Mouse (Mus musculus): ENCODE measurements around the gene Bspry. TPM values are rescaled to one million over a fixed set of nuclear protein-coding genes. Genes with fewer than 3 reads are reported as not detected.
"Not testable (repeated sequence)": the region's sequence is repeated elsewhere in the genome, so short reads cannot be mapped to it uniquely, and the experiment has no call there.

The Bspry gene
- polyA plus RNA-seq, 1 experiment from 2014 or later, result 31.7 TPM

- Histone ChIP-seq H3K27me3 (replicated peaks) (no peaks in the 10 kb centered on the region), H3K9me3 (no peaks in the 10 kb centered on the region), H3K36me3 (no peaks in the 10 kb centered on the region), H3K9ac (no peak overlapping the region), H3K27ac (no peak overlapping the region), H3K4me3 (replicated peaks) (no peak overlapping the region), H3K4me2 (replicated peaks) (no peak overlapping the region), H3K4me1 (replicated peaks) (peaks cover 2% of the 10 kb centered on the region; the same call in 1 of the 2 replicates)
- WGBS, result 91% methylated on average over 8 of the region's 8 CpGs
- ATAC-seq, result no peak
Measured at GRCm38 (mm10) chr4:62460348-62460747, 19.5 kb upstream of the Bspry start.

- H3K9ac ChIP-seq, result no peak overlapping the region
- H3K36me3 ChIP-seq, result no peaks in the 10 kb centered on the region
- ATAC-seq, result no peak
- no peak overlapping the region for H3K4me3 ChIP-seq (replicated peaks)
- H3K4me2 ChIP-seq (replicated peaks), result no peak overlapping the region
- WGBS, result 89% methylated on average over 2 of the region's 2 CpGs
- H3K27me3 ChIP-seq (replicated peaks), result no peaks in the 10 kb centered on the region
- no peaks in the 10 kb centered on the region for H3K9me3 ChIP-seq
- peaks cover 2% of the 10 kb centered on the region; the same call in 1 of the 2 replicates for H3K4me1 ChIP-seq (replicated peaks)
- H3K27ac ChIP-seq, result no peak overlapping the region
Measured at GRCm38 (mm10) chr4:62463124-62463523, 16.7 kb upstream of the Bspry start.

- no peaks in the 10 kb centered on the region for H3K36me3 ChIP-seq
- H3K4me3 ChIP-seq (replicated peaks), result no peak overlapping the region
- no peak overlapping the region for H3K4me2 ChIP-seq (replicated peaks)
- no peaks in the 10 kb centered on the region for H3K4me1 ChIP-seq (replicated peaks)
- H3K9me3 ChIP-seq, result no peaks in the 10 kb centered on the region
- no peak overlapping the region for H3K27ac ChIP-seq
- no peaks in the 10 kb centered on the region for H3K27me3 ChIP-seq (replicated peaks)
- H3K9ac ChIP-seq, result no peak overlapping the region
- 92% methylated on average over 1 of the region's 1 CpGs for WGBS
- ATAC-seq, result no peak
Measured at GRCm38 (mm10) chr4:62468158-62468557, 11.7 kb upstream of the Bspry start.

- Histone ChIP-seq H3K4me1 (replicated peaks) (no peaks in the 10 kb centered on the region), H3K9me3 (no peaks in the 10 kb centered on the region), H3K27ac (no peak within 1 kb of the TSS), H3K4me3 (replicated peaks) (peak within 1 kb of the TSS; percentile 72), H3K4me2 (replicated peaks) (peak within 1 kb of the TSS; percentile 88), H3K9ac (peak within 1 kb of the TSS; percentile 58), H3K27me3 (replicated peaks) (no peaks in the 10 kb centered on the region), H3K36me3 (no peaks in the 10 kb centered on the region)
- ATAC-seq, result peak; percentile 94
- under 1% methylated on average over 30 of the region's 30 CpGs for WGBS
Measured at GRCm38 (mm10) chr4:62470598-62471051, 9.2 kb upstream of the Bspry start, which contains the start of gene Wdr31. TSS of gene Wdr31 (minus strand) at chr4:62470896.

GRCm38 (mm10) chr4:62472071-62472470, 7.8 kb upstream of the Bspry start:
- Histone ChIP-seq H3K4me1 (replicated peaks) (no peaks in the 10 kb centered on the region), H3K4me3 (replicated peaks) (no peak overlapping the region), H3K36me3 (no peaks in the 10 kb centered on the region), H3K27me3 (replicated peaks) (no peaks in the 10 kb centered on the region), H3K4me2 (replicated peaks) (no peak overlapping the region), H3K9me3 (no peaks in the 10 kb centered on the region), H3K9ac (no peak overlapping the region), H3K27ac (no peak overlapping the region)
- 91% methylated on average over 2 of the region's 2 CpGs for WGBS
- ATAC-seq, result no peak

GRCm38 (mm10) chr4:62475131-62475530, 4.7 kb upstream of the Bspry start:
- Histone ChIP-seq H3K9ac (no peak overlapping the region), H3K27ac (peak overlapping the region; percentile 40; the same call in 1 of the 2 replicates), H3K36me3 (no peaks in the 10 kb centered on the region), H3K4me2 (replicated peaks) (no peak overlapping the region), H3K27me3 (replicated peaks) (no peaks in the 10 kb centered on the region), H3K4me3 (replicated peaks) (no peak overlapping the region), H3K9me3 (no peaks in the 10 kb centered on the region), H3K4me1 (replicated peaks) (0 out of 2 replicates have a peak, but pooled peaks cover 2% of the 10 kb centered on the region)
- no peak for ATAC-seq
- WGBS, result 68% methylated on average over 2 of the region's 2 CpGs

GRCm38 (mm10) chr4:62475793-62476192, 4.1 kb upstream of the Bspry start:
- ATAC-seq, result peak; percentile 32; the same call in 1 of the 2 replicates

GRCm38 (mm10) chr4:62477542-62478244, 2.2 kb upstream of the Bspry start:
- no peak for ATAC-seq
- no peak overlapping the region for H3K4me2 ChIP-seq (replicated peaks)
- 59% methylated on average over 6 of the region's 6 CpGs for WGBS
- H3K4me1 ChIP-seq (replicated peaks), result 0 out of 2 replicates have a peak, but pooled peaks cover 5% of the 10 kb centered on the region
- H3K4me3 ChIP-seq (replicated peaks), result no peak overlapping the region
- no peak overlapping the region for H3K9ac ChIP-seq
- peak overlapping the region; percentile 57; the same call in 1 of the 2 replicates for H3K27ac ChIP-seq
- H3K36me3 ChIP-seq, result no peaks in the 10 kb centered on the region
- no peaks in the 10 kb centered on the region for H3K27me3 ChIP-seq (replicated peaks)
- H3K9me3 ChIP-seq, result no peaks in the 10 kb centered on the region

More at GRCm38 (mm10) chr4:62475793-62476192, 4.1 kb upstream of the Bspry start:
- H3K36me3 ChIP-seq, result no peaks in the 10 kb centered on the region
- H3K4me1 ChIP-seq (replicated peaks), result 0 out of 2 replicates have a peak, but pooled peaks cover 5% of the 10 kb centered on the region
- H3K9ac ChIP-seq, result no peak overlapping the region
- H3K4me2 ChIP-seq (replicated peaks), result no peak overlapping the region
- no peak overlapping the region for H3K4me3 ChIP-seq (replicated peaks)
- H3K27me3 ChIP-seq (replicated peaks), result no peaks in the 10 kb centered on the region
- peak overlapping the region; percentile 40; the same call in 1 of the 2 replicates for H3K27ac ChIP-seq
- WGBS, result 59% methylated on average over 6 of the region's 6 CpGs
- H3K9me3 ChIP-seq, result no peaks in the 10 kb centered on the region

- 13% methylated on average over 11 of the region's 11 CpGs for WGBS
- Histone ChIP-seq H3K4me2 (replicated peaks) (peak overlapping the region; percentile 81), H3K4me3 (replicated peaks) (peak overlapping the region; percentile 49), H3K9ac (peak overlapping the region; percentile 54; the same call in 1 of the 2 replicates)
- H3K36me3 ChIP-seq; H3K9me3 ChIP-seq; H3K27me3 ChIP-seq (replicated peaks); H3K4me1 ChIP-seq (replicated peaks); ATAC-seq; H3K27ac ChIP-seq: not testable (repeated sequence)
Measured at GRCm38 (mm10) chr4:62479593-62479936, 288 bp upstream of the Bspry start.

GRCm38 (mm10) chr4:62480709-62481605, 1.1 kb downstream of the Bspry start:
- Histone ChIP-seq H3K4me1 (replicated peaks) (0 out of 2 replicates have a peak, but pooled peaks cover 5% of the 10 kb centered on the region), H3K4me3 (replicated peaks) (peak overlapping the region; percentile 49), H3K36me3 (no peaks in the 10 kb centered on the region), H3K27me3 (replicated peaks) (no peaks in the 10 kb centered on the region), H3K9ac (no peak overlapping the region), H3K9me3 (no peaks in the 10 kb centered on the region), H3K4me2 (replicated peaks) (peak overlapping the region; percentile 81), H3K27ac (no peak overlapping the region)
- WGBS, result 33% methylated on average over 10 of the region's 10 CpGs
- ATAC-seq, result peak; percentile 18

- 72% methylated on average over 3 of the region's 3 CpGs for WGBS
Measured at GRCm38 (mm10) chr4:62484928-62485327, 5.1 kb downstream of the Bspry start.

More at GRCm38 (mm10) chr4:62484928-62485327, 5.1 kb downstream of the Bspry start:
- no peaks in the 10 kb centered on the region for H3K27me3 ChIP-seq (replicated peaks)
- H3K9ac ChIP-seq, result no peak overlapping the region
- H3K36me3 ChIP-seq, result no peaks in the 10 kb centered on the region
- no peaks in the 10 kb centered on the region for H3K9me3 ChIP-seq
- no peak overlapping the region for H3K4me2 ChIP-seq (replicated peaks)
- no peak overlapping the region for H3K27ac ChIP-seq
- H3K4me3 ChIP-seq (replicated peaks), result no peak overlapping the region
- 0 out of 2 replicates have a peak, but pooled peaks cover 3% of the 10 kb centered on the region for H3K4me1 ChIP-seq (replicated peaks)
- no peak for ATAC-seq
